Mouse (Mus musculus) mouse embryonic stem cell (cell line): Measurements from ENCODE around the gene Tuba8.

ENCODE experiments used
- in situ Hi-C, 2 experiments: fragments of 300-500 bp; cut with MboI; formaldehyde crosslinking; loops; 1 replicate in 1 of 2; 3 replicates in 1 of 2; pipeline ENCODE4 v1.14.3; 2019 to 2020; ENCODE audit warnings: low sequenced_read_pairs in 2 of 2, low pct_unique_long_range_greater_than_20kb in 1 of 2, mixed read lengths in 1 of 2; ENCODE audit not compliant: unreplicated experiment in 1 of 2

Tuba8 gene

GRCm38 (mm10) chr6:121221876-121222597 is 11.5 kb downstream of the Tuba8 start:
- in situ Hi-C loops = no loop called here

- in situ Hi-C loops = no loop called here
These were observed 12.5 kb downstream of the Tuba8 start for GRCm38 (mm10) chr6:121223001-121223400.

GRCm38 (mm10) chr6:121224067-121224466 is 13.6 kb downstream of the Tuba8 start:
- in situ Hi-C loops = no loop called here

GRCm38 (mm10) chr6:121224993-121225392 is 14.5 kb downstream of the Tuba8 start:
- in situ Hi-C loops = no loop called here

- in situ Hi-C loops = no loop called here
These were observed 15.5 kb downstream of the Tuba8 start for GRCm38 (mm10) chr6:121226043-121226442.

GRCm38 (mm10) chr6:121226744-121227143 is 16.2 kb downstream of the Tuba8 start:
- in situ Hi-C loops = no loop called here

- in situ Hi-C loops = no loop called here
These were observed 17.9 kb downstream of the Tuba8 start for GRCm38 (mm10) chr6:121228421-121228820.

- in situ Hi-C loops = no loop called here
These were observed 22.2 kb downstream of the Tuba8 start for GRCm38 (mm10) chr6:121232652-121233051.

GRCm38 (mm10) chr6:121236386-121236785 is 25.9 kb downstream of the Tuba8 start:
- in situ Hi-C loops = no loop called here

- in situ Hi-C loops = no loop called here
These were observed 27.7 kb downstream of the Tuba8 start for GRCm38 (mm10) chr6:121238209-121238608.

GRCm38 (mm10) chr6:121241780-121242179 is 31.3 kb downstream of the Tuba8 start:
- in situ Hi-C loops = no loop called here

GRCm38 (mm10) chr6:121243161-121243560 is 32.7 kb downstream of the Tuba8 start:
- in situ Hi-C loops = no loop called here

GRCm38 (mm10) chr6:121245127-121246036 is 34.9 kb downstream of the Tuba8 start, which contains the start of gene Usp18:
TSS of gene Usp18 (plus strand) at chr6:121245906.
- in situ Hi-C loops = no loop called here

GRCm38 (mm10) chr6:121246037-121246361 is 35.5 kb downstream of the Tuba8 start:
- in situ Hi-C loops = no loop called here

GRCm38 (mm10) chr6:121250406-121250805 is 39.9 kb downstream of the Tuba8 start:
- in situ Hi-C loops = no loop called here

- in situ Hi-C loops = no loop called here
These were observed 40.8 kb downstream of the Tuba8 start for GRCm38 (mm10) chr6:121251256-121251655.

- in situ Hi-C loops = loop anchor here in 1 of 2 experiments (10.0 kb wide), 1 partner anchor 274 kb away; no protein-coding TSS in a partner anchor
These were observed 50.1 kb downstream of the Tuba8 start for GRCm38 (mm10) chr6:121260548-121260947.

- in situ Hi-C loops = loop anchor here in 1 of 2 experiments (10.0 kb wide), 1 partner anchor 274 kb away; no protein-coding TSS in a partner anchor
These were observed 50.7 kb downstream of the Tuba8 start for GRCm38 (mm10) chr6:121261233-121261632.

GRCm38 (mm10) chr6:121262004-121262403 is 51.5 kb downstream of the Tuba8 start:
- in situ Hi-C loops = loop anchor here in 1 of 2 experiments (10.0 kb wide), 1 partner anchor 273 kb away; no protein-coding TSS in a partner anchor
